Mouse (Mus musculus) telencephalon, adult 2 months (tissue): Measurements from ENCODE around the gene Smoc1.
A peak's percentile ranks its signal among the peaks of the same experiment; 100 is the strongest.

ENCODE experiments used
- DNase-seq: peaks from one replicate; pipeline ENCODE4 v3.0.0-alpha.2; 2011; ENCODE audit warnings: low read depth, low spot score

Smoc1 gene

DNA sequence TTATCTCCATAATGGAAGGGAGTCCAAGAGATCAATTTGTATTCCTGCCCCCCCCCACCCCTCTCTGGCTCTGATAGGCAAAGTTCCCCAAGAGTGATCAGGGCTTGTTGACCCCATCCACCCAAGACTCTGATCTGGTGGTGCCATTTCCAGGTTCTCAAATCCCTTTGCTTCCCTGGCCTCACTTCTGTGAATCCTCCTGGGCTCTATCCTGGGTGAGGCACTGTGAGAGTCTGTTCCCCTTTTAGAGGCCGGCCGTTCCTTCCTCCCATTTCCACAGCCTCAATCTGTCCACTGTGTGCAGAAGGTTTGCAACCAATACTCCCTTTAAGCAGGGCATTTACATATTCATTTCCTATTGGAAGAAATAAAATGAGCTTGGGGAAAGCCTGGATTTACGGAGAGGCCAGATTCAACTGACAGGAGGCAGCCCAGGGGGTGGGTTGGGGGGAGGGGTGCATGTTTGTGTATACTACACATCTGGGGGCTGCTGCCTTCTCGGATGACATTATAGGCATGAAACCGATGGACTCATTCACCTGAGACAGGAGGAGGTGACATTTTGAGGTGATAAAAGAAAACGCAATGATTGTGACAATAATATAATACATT, 199.5 kb downstream of the Smoc1 start:
- DNase-seq: no peak

DNA sequence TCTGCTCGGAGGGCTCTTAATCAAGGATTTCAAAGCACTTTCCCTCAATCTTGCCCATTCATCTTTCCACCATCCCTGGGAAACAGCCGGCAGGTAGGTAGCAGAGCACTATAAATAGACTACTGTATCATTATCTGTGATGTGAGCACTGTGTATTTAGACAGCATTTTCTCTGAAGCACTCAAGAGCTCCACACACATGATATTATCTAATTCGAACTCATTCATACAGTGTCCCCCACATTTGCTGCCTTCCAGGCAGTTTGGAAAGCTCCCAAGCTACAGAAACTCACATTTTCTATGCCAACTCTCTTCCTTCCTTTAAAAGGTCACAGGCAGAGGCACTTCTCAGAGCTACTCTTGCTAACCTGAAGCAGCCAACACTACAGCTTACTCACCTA, 200.0 kb downstream of the Smoc1 start:
- peak; percentile 49 for DNase-seq

GRCm38 (mm10) chr12:81227767-81228460, 201.3 kb downstream of the Smoc1 start:
- peak; percentile 95 for DNase-seq

GRCm38 (mm10) chr12:81233746-81234380, 207.3 kb downstream of the Smoc1 start:
- no peak for DNase-seq

GRCm38 (mm10) chr12:81235456-81236330, 209.1 kb downstream of the Smoc1 start:
- no peak for DNase-seq
